Mouse (Mus musculus): Measurements from ENCODE around the gene Gm7697. TPM values are rescaled to one million over a fixed set of nuclear protein-coding genes. Genes with fewer than 3 reads are reported as not detected.
"Not testable (repeated sequence)": the region's sequence is repeated elsewhere in the genome, so short reads cannot be mapped to it uniquely, and the experiment has no call there.

Gene Gm7697
- not detected for total RNA-seq (2022)

- not testable (repeated sequence) for DNase-seq (ENCODE audit: low spot score in 2 of 2)
These were observed at the start of gene Gm7697 for GRCm38 (mm10) chr8:69522876-69523275. Gm7697 (minus strand) TSS chr8:69522976.

- DNase-seq (ENCODE audit: low spot score in 2 of 2) = not testable (repeated sequence)
These were observed 28.5 kb upstream of the Gm7697 start for GRCm38 (mm10) chr8:69551249-69551648.

GRCm38 (mm10) chr8:69549556-69549955 lies 26.8 kb upstream of the Gm7697 start:
- DNase-seq (ENCODE audit: low spot score in 2 of 2) = not testable (repeated sequence)

GRCm38 (mm10) chr8:69548114-69548513 lies 25.3 kb upstream of the Gm7697 start:
- not testable (repeated sequence) for DNase-seq (ENCODE audit: low spot score in 2 of 2)

- DNase-seq (ENCODE audit: low spot score in 2 of 2) = not testable (repeated sequence)
These were observed 24.4 kb upstream of the Gm7697 start for GRCm38 (mm10) chr8:69547208-69547607.

- DNase-seq (ENCODE audit: low spot score in 2 of 2) = not testable (repeated sequence)
These were observed 22.2 kb upstream of the Gm7697 start for GRCm38 (mm10) chr8:69545020-69545419.

GRCm38 (mm10) chr8:69544511-69544910 lies 21.7 kb upstream of the Gm7697 start:
- not testable (repeated sequence) for DNase-seq (ENCODE audit: low spot score in 2 of 2)

GRCm38 (mm10) chr8:69543984-69544383 lies 21.2 kb upstream of the Gm7697 start:
- DNase-seq (ENCODE audit: low spot score in 2 of 2) = not testable (repeated sequence)

- DNase-seq (ENCODE audit: low spot score in 2 of 2) = not testable (repeated sequence)
These were observed 18.0 kb upstream of the Gm7697 start for GRCm38 (mm10) chr8:69540764-69541163.

GRCm38 (mm10) chr8:69540331-69540730 lies 17.6 kb upstream of the Gm7697 start:
- DNase-seq (ENCODE audit: low spot score in 2 of 2) = not testable (repeated sequence)

- DNase-seq (ENCODE audit: low spot score in 2 of 2) = not testable (repeated sequence)
These were observed 47.8 kb downstream of the Gm7697 start for GRCm38 (mm10) chr8:69474946-69475345.

GRCm38 (mm10) chr8:69453465-69453864 lies 69.3 kb downstream of the Gm7697 start, which contains the start of gene Gm9495:
Gm9495 (minus strand) TSS chr8:69453565.
- not testable (repeated sequence) for DNase-seq (ENCODE audit: low spot score in 2 of 2)

Other genes with a start within 250 kb of the Gm7697 start
- gene Gm9495, start 69.4 kb downstream of the Gm7697 start, total RNA-seq (2022) = not detected
- gene Zfp868, start 102.6 kb upstream of the Gm7697 start, total RNA-seq (2022) = 1 to 10 TPM; 4.3 to 7.1 (median 6.0) TPM
- gene Zfp964, start 131.5 kb upstream of the Gm7697 start, total RNA-seq (2022) = under 1 TPM; 0.36 to 0.74 (median 0.50) TPM
- 10 to 100 TPM; 15.2 to 18.6 (median 16.6) TPM for gene Zfp869, start 187.7 kb upstream of the Gm7697 start, total RNA-seq (2022)
- gene Zfp963, start 227.0 kb upstream of the Gm7697 start, total RNA-seq (2022) = 1 to 10 TPM; 2.6 to 3.9 (median 3.2) TPM

All from gastrocnemius, adult 8-10 months (tissue).